Mouse (Mus musculus) megakaryocyte, embryonic 14.5 days (primary cell): Measurements from ENCODE around the gene Tsen2.

ENCODE experiments used
- FLI1 ChIP-seq: IDR thresholded peaks from 2 replicates; pipeline ENCODE4 v1.6.1; 2012; ENCODE audit warnings: low read length, inconsistent platforms, mixed read lengths
- GATA1 ChIP-seq: IDR thresholded peaks from 3 replicates; pipeline ENCODE4 v1.6.1; 2012; ENCODE audit warnings: mixed read lengths, low read length, inconsistent platforms, borderline replicate concordance

GRCm38 (mm10) chr6:115574171-115574570, 29.7 kb downstream of the Tsen2 start:
- TF ChIP-seq GATA1 (no peak), FLI1 (no peak)
